Mouse (Mus musculus): ENCODE measurements around the gene Gpr27. TPM values are rescaled to one million over a fixed set of nuclear protein-coding genes. Genes with fewer than 3 reads are reported as not detected.

Gene Gpr27
- polyA plus RNA-seq, 1 experiment, result 3.1 TPM

GRCm38 (mm10) chr6:99666318-99667171 lies 25.9 kb upstream of the Gpr27 start, which contains the start of the genes Eif4e3 and Gm20696:
Eif4e3 (minus strand) TSS chr6:99666771.
Gm20696 (minus strand) TSS chr6:99666797.
- H3K27ac ChIP-seq (ENCODE audit: insufficient read depth, low read depth, low read length), result peak within 1 kb of the TSS; percentile 48
- H3K27me3 ChIP-seq (ENCODE audit: control insufficient read depth, insufficient read depth, low read length), result no peaks in the 10 kb centered on the region
- no peaks in the 10 kb centered on the region for H3K36me3 ChIP-seq (ENCODE audit: control insufficient read depth, insufficient read depth, low read length)
- peak within 1 kb of the TSS; percentile 79 for H3K4me3 ChIP-seq (ENCODE audit: low read depth, low read length)
- WGBS, result under 1% methylated on average over 75 of the region's 75 CpGs
- peaks cover 10% of the 10 kb centered on the region; the same call in 1 of the 2 replicates for H3K4me1 ChIP-seq (ENCODE audit: control insufficient read depth, insufficient read depth, insufficient read length, low read length)
- TF ChIP-seq POLR2A (IDR thresholded peaks at IDR 0.05; ENCODE audit: low read depth, low read length) (no peak; the same call in 1 of the 2 replicates), CTCF (IDR thresholded peaks at IDR 0.05; ENCODE audit: extremely low read depth, insufficient read length, insufficient replicate concordance, low read depth, low read length) (no peak)

- Histone ChIP-seq H3K4me3 (ENCODE audit: low read depth, low read length) (no peak overlapping the region), H3K27ac (ENCODE audit: insufficient read depth, low read depth, low read length) (peak overlapping the region; percentile 21; the same call in 1 of the 2 replicates)
Measured at GRCm38 (mm10) chr6:99667290-99667689, 25.2 kb upstream of the Gpr27 start.

GRCm38 (mm10) chr6:99669481-99670325 lies 22.8 kb upstream of the Gpr27 start:
- Histone ChIP-seq H3K4me1 (ENCODE audit: control insufficient read depth, insufficient read depth, insufficient read length, low read length) (peaks cover 8% of the 10 kb centered on the region; the same call in 1 of the 2 replicates), H3K4me3 (ENCODE audit: low read depth, low read length) (no peak overlapping the region), H3K27me3 (ENCODE audit: control insufficient read depth, insufficient read depth, low read length) (no peaks in the 10 kb centered on the region), H3K27ac (ENCODE audit: insufficient read depth, low read depth, low read length) (no peak overlapping the region), H3K36me3 (ENCODE audit: control insufficient read depth, insufficient read depth, low read length) (no peaks in the 10 kb centered on the region)
- TF ChIP-seq POLR2A (IDR thresholded peaks at IDR 0.05; ENCODE audit: low read depth, low read length) (no peak), CTCF (IDR thresholded peaks at IDR 0.05; ENCODE audit: extremely low read depth, insufficient read length, insufficient replicate concordance, low read depth, low read length) (no peak)
- WGBS, result 44% methylated on average over 5 of the region's 5 CpGs

More at GRCm38 (mm10) chr6:99667290-99667689, 25.2 kb upstream of the Gpr27 start:
- TF ChIP-seq CTCF (IDR thresholded peaks at IDR 0.05; ENCODE audit: extremely low read depth, insufficient read length, insufficient replicate concordance, low read depth, low read length) (no peak), POLR2A (IDR thresholded peaks at IDR 0.05; ENCODE audit: low read depth, low read length) (no peak)
- H3K36me3 ChIP-seq (ENCODE audit: control insufficient read depth, insufficient read depth, low read length), result no peaks in the 10 kb centered on the region
- 56% methylated on average over 8 of the region's 8 CpGs for WGBS
- H3K27me3 ChIP-seq (ENCODE audit: control insufficient read depth, insufficient read depth, low read length), result no peaks in the 10 kb centered on the region
- H3K4me1 ChIP-seq (ENCODE audit: control insufficient read depth, insufficient read depth, insufficient read length, low read length), result peaks cover 10% of the 10 kb centered on the region; the same call in 1 of the 2 replicates

DNA sequence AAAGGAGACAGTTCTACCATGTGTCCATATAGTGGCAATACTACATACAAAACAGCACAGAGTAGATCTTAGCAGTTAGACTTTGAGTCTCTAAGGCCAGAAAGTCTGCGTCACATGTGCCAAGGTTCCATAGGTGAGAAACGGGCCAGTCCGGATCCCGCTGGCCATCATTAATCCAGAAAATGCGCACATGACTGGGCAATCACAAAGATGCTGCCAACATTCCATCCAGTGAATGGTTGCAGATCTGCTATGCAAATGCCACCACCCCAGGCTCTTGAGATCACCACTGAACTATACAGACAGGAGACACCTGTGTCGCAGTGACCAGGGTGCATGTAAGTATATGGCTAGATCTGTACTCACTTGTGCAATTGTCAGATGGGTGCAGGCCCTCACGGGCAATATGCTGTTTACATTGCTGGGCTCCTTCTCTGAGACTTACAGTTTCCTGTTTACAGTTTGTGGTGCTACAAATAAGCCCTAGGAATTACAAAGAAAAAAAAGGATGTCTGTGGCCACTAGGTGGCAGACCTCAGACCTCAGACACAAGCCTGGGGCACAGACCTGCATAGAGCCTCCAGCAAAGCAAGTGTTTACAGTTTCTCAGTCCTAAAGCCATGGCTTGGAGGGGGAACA lies 21.9 kb upstream of the Gpr27 start:
- H3K36me3 ChIP-seq (ENCODE audit: control insufficient read depth, insufficient read depth, low read length), result no peaks in the 10 kb centered on the region
- no peaks in the 10 kb centered on the region for H3K27me3 ChIP-seq (ENCODE audit: control insufficient read depth, insufficient read depth, low read length)
- H3K4me1 ChIP-seq (ENCODE audit: control insufficient read depth, insufficient read depth, insufficient read length, low read length), result peaks cover 8% of the 10 kb centered on the region; the same call in 1 of the 2 replicates
- WGBS, result 81% methylated on average over 7 of the region's 7 CpGs
- no peak overlapping the region for H3K4me3 ChIP-seq (ENCODE audit: low read depth, low read length)
- peak; percentile 71; the same call in 1 of the 2 replicates for TF ChIP-seq CTCF (IDR thresholded peaks at IDR 0.05; ENCODE audit: extremely low read depth, insufficient read length, insufficient replicate concordance, low read depth, low read length)
- TF ChIP-seq POLR2A (IDR thresholded peaks at IDR 0.05; ENCODE audit: low read depth, low read length), result no peak
- no peak overlapping the region for H3K27ac ChIP-seq (ENCODE audit: insufficient read depth, low read depth, low read length)

DNA sequence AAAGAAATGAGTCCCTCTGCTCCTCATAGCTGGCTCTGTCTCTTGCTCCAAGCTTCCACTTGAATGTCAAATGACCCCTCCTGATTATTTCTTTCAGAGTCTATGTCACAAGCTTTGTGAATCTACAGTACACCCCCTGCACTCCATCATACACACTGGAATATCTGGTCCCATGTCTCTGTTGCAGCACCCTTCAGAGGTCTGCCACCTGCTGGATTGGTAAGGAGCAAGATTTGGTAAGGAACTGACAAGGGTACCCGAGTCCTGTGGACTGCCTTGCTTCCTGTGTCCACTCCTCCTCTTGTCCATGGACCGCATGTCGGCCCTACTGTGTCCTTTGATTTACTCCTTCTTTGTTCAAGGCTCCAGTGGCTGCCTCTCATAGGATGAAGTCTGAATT lies 20.7 kb upstream of the Gpr27 start:
- H3K27me3 ChIP-seq (ENCODE audit: control insufficient read depth, insufficient read depth, low read length), result no peaks in the 10 kb centered on the region
- no peak for TF ChIP-seq CTCF (IDR thresholded peaks at IDR 0.05; ENCODE audit: extremely low read depth, insufficient read length, insufficient replicate concordance, low read depth, low read length)
- H3K4me3 ChIP-seq (ENCODE audit: low read depth, low read length), result no peak overlapping the region
- H3K27ac ChIP-seq (ENCODE audit: insufficient read depth, low read depth, low read length), result no peak overlapping the region
- WGBS, result 62% methylated on average over 3 of the region's 3 CpGs
- no peaks in the 10 kb centered on the region for H3K36me3 ChIP-seq (ENCODE audit: control insufficient read depth, insufficient read depth, low read length)
- H3K4me1 ChIP-seq (ENCODE audit: control insufficient read depth, insufficient read depth, insufficient read length, low read length), result peaks cover 7% of the 10 kb centered on the region; the same call in 1 of the 2 replicates

- Histone ChIP-seq H3K27ac (ENCODE audit: insufficient read depth, low read depth, low read length) (no peak overlapping the region), H3K36me3 (ENCODE audit: control insufficient read depth, insufficient read depth, low read length) (no peaks in the 10 kb centered on the region), H3K4me3 (ENCODE audit: low read depth, low read length) (no peak overlapping the region), H3K27me3 (ENCODE audit: control insufficient read depth, insufficient read depth, low read length) (no peaks in the 10 kb centered on the region), H3K4me1 (ENCODE audit: control insufficient read depth, insufficient read depth, insufficient read length, low read length) (peaks cover 5% of the 10 kb centered on the region; the same call in 1 of the 2 replicates)
- WGBS, result 84% methylated on average over 4 of the region's 4 CpGs
- no peak for TF ChIP-seq CTCF (IDR thresholded peaks at IDR 0.05; ENCODE audit: extremely low read depth, insufficient read length, insufficient replicate concordance, low read depth, low read length)
- TF ChIP-seq POLR2A (IDR thresholded peaks at IDR 0.05; ENCODE audit: low read depth, low read length), result no peak
Measured at GRCm38 (mm10) chr6:99674482-99674881, 18.0 kb upstream of the Gpr27 start.

Data from small intestine, adult 2 months (tissue).